Mouse (Mus musculus) kidney, postnatal 0 days (tissue): ENCODE data around the gene Abcf3. TPM values are rescaled to one million over a fixed set of nuclear protein-coding genes. Genes with fewer than 3 reads are reported as not detected.

ENCODE experiments used
- ATAC-seq: fragments of 200-750 bp; cut with Nextera tagmentation; replicated peaks from 2 replicates; pipeline ENCODE4 v1.8.0; 2017; ENCODE audit warnings: low read depth, moderate number of reproducible peaks, moderate TSS enrichment, moderate library complexity; ENCODE audit not compliant: low FRiP score
- DNase-seq: peaks from one replicate; pipeline ENCODE4 v3.0.0-alpha.2; 2016; ENCODE audit warnings: low spot score
- H3K27ac ChIP-seq: fragments of 300-500 bp; sonication (generic); 2 replicates; pipeline ENCODE4 v1.5.1; 2014; ENCODE audit warnings: mild to moderate bottlenecking
- H3K27me3 ChIP-seq: fragments of 300-500 bp; sonication (generic); 2 replicates; pipeline ENCODE4 v1.6.1; 2014; ENCODE audit warnings: low read length, mixed read lengths; ENCODE audit not compliant: insufficient read depth
- H3K36me3 ChIP-seq: fragments of 300-500 bp; sonication (generic); 2 replicates; pipeline ENCODE4 v1.6.1; 2014; ENCODE audit warnings: low read length, mixed read lengths; ENCODE audit not compliant: insufficient read depth
- H3K4me1 ChIP-seq: fragments of 300-500 bp; sonication (generic); replicated peaks from 2 replicates; pipeline ENCODE4 v1.6.1; 2014; ENCODE audit warnings: antibody characterized with exemption, low read length, mixed read lengths; ENCODE audit not compliant: insufficient read depth
- H3K4me2 ChIP-seq: fragments of 300-500 bp; sonication (generic); 2 replicates; pipeline ENCODE4 v1.6.1; 2014; ENCODE audit warnings: mild to moderate bottlenecking, low read length, moderate library complexity, mixed read lengths
- H3K4me3 ChIP-seq: fragments of 300-500 bp; sonication (generic); replicated peaks from 2 replicates; pipeline ENCODE4 v1.5.1; 2014; ENCODE audit warnings: low read depth, low read length
- H3K9ac ChIP-seq: fragments of 300-500 bp; sonication (generic); 2 replicates; pipeline ENCODE4 v1.6.1; 2014; ENCODE audit warnings: low read depth, low read length
- H3K9me3 ChIP-seq: fragments of 300-500 bp; sonication (generic); replicated peaks from 2 replicates; pipeline ENCODE4 v1.6.1; 2016; ENCODE audit warnings: low read length, inconsistent platforms, mixed read lengths
- CTCF ChIP-seq: IDR thresholded peaks from 2 replicates; pipeline ENCODE4 v1.5.1; 2016; ENCODE audit warnings: antibody characterized with exemption, low read depth, mild to moderate bottlenecking, moderate library complexity
- WGBS: fragments of 180-500 bp; shearing (Covaris S2); extraction: QIAGEN DNeasy Blood & Tissue Kit; methylation state at CpG from one replicate; pipeline ENCODE4 v1.1.7; 2014; 5-methylcytosine and 5-hydroxymethylcytosine counted together
- microRNA counts: library from miRNA; unstranded; fragments of <30 nt; microRNA quantifications from one replicate; lab custom pipeline; 2015
- microRNA-seq: library from miRNA; unstranded; fragments of <30 nt; microRNA quantifications from one replicate; pipeline ENCODE4, GENCODE M21; 2016
- polyA plus RNA-seq: library from polyadenylated mRNA; unstranded; fragments of >200 nt; fragmentation: Nextera tagmentation; extraction: Ambion mirVana; gene quantifications from 2 replicates; pipeline ENCODE4 v1.2.1, GENCODE M21; 2015

Gene Abcf3
- polyA plus RNA-seq, 1 experiment from 2014 or later = 53.6 TPM

DNA sequence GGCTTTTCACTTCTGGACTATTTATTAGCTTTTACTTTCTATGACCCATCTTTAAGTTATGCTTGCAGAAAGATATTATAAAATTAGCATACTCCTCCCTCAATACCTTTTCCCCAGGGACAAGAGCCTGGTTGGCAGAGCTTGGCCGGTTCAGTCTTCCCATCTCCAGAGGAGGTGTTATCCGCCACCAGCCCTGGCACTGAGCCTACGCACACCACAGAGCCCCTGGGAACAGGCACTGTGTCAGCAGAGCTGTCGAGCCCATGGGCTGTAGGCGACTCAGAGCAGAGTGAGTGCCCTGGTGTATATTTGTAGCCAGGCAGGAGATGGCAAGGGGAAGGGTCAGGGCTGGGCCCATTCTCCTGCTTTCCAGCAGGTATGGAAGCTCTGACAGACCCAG, 52.1 kb downstream of the Abcf3 start:
- H3K4me2 ChIP-seq = no peak overlapping the region
- no peaks in the 10 kb centered on the region for H3K4me1 ChIP-seq
- no peak for TF ChIP-seq CTCF
- no peak for ATAC-seq
- no peak for DNase-seq
- no peak overlapping the region for H3K9ac ChIP-seq
- 0 out of 2 replicates have a peak, but pooled peaks cover 8% of the 10 kb centered on the region for H3K36me3 ChIP-seq
- 69% methylated on average over 5 of the region's 5 CpGs for WGBS
- no peak overlapping the region for H3K27ac ChIP-seq
- H3K9me3 ChIP-seq = no peaks in the 10 kb centered on the region
- no peak overlapping the region for H3K4me3 ChIP-seq
- no peaks in the 10 kb centered on the region for H3K27me3 ChIP-seq

DNA sequence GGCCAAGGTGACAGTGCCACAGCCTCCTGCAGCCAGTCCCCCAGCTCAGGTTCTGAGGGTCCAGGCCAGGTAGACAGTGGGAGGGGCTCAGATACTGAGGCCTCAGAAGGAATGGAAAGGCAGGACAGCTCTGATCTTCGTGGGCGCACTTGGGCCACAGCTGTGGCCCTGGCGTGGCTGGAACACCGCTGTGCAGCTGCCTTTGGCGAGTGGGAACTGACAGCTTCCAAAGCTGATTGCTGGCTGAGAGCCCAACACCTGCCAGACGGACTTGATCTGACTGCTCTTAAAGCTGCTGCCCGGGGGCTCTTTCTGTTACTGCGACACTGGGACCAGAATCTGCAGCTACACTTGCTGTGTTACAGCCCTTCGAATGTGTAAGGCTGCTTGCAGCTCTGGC, 56.3 kb downstream of the Abcf3 start:
- Histone ChIP-seq H3K4me2 (no peak overlapping the region), H3K4me3 (no peak overlapping the region), H3K4me1 (0 out of 2 replicates have a peak, but pooled peaks cover under 1% of the 10 kb centered on the region), H3K27ac (no peak overlapping the region), H3K27me3 (no peaks in the 10 kb centered on the region), H3K36me3 (peaks cover 27% of the 10 kb centered on the region), H3K9me3 (no peaks in the 10 kb centered on the region), H3K9ac (no peak overlapping the region)
- TF ChIP-seq CTCF = no peak
- DNase-seq (no peak), ATAC-seq (no peak)
- WGBS = 65% methylated on average over 9 of the region's 9 CpGs

DNA sequence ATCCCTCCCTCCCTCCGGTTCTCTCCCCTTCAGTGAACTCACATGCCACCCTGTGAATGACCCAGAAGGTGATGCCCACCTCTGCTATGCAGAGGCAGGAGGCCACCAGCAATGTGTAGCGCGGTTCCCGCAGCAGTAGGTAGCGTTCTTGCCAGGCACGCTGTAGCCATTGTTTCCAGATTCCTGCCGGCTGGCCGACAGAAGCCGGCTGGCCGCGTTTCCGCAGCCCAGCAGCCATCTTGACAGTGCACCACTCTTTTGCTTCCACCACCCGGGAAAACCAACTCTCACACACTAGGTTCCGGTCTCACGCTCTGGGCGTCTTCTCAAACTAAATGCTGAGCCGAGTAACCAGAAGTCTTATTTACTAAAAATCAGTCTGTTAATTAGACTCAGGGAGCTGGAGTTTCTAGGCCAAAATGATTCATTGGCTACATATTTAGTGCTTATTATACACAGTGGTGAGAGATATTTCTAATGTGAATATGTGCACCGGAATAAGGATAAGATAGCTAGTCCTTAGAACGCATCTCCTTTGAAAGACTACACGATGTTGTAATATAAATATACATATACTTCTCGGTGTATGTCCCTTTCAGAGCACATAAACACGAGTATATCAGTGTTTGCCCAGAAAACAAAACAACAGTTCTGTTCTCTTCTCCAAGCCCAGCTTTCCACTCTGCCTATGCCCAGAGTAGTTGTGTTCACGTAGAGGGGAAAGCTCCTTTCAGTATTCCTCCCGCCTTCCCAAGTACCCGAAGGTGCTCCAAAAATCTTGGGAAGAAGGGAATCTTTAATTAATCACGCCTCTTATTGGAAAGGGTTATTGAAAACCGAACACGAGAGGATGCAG, 62.4 kb downstream of the Abcf3 start:
- H3K4me1 ChIP-seq = peaks cover 5% of the 10 kb centered on the region; the same call in 1 of the 2 replicates
- H3K27me3 ChIP-seq = no peaks in the 10 kb centered on the region
- DNase-seq (peak; percentile 89), ATAC-seq (peak; percentile 67)
- under 1% methylated on average over 28 of the region's 28 CpGs for WGBS
- peaks cover 16% of the 10 kb centered on the region for H3K36me3 ChIP-seq
- peak overlapping the region; percentile 72 for H3K9ac ChIP-seq
- H3K9me3 ChIP-seq = no peaks in the 10 kb centered on the region
- H3K4me3 ChIP-seq = peak overlapping the region; percentile 60
- peak overlapping the region; percentile 76 for H3K27ac ChIP-seq
- H3K4me2 ChIP-seq = peak overlapping the region; percentile 74
- TF ChIP-seq CTCF = no peak

MicroRNAs within 50 kb of the gene (microRNA counts, 519-probe panel; counts per million panel counts)
- 4,772 counts per million, percentile 80 among the panel's probes with 10 or more counts for microRNA mmu-miR-1224 (lab: Ali Mortazavi, UCI)

Small RNA genes within 50 kb of the gene (microRNA-seq; reads per million reads assigned to microRNA genes)
- not detected for gene Mir1224

Other genes with a start within 250 kb of the Abcf3 start
- gene Parl, start 246.2 kb upstream of the Abcf3 start, polyA plus RNA-seq = 110 and 115 TPM in 2 replicates
- gene Cyp2ab1, start 223.2 kb upstream of the Abcf3 start, polyA plus RNA-seq = not detected in 2 replicates
- 35.7 and 38.6 TPM in 2 replicates for gene Abcc5, start 122.2 kb upstream of the Abcf3 start, polyA plus RNA-seq
- 76.0 and 85.1 TPM in 2 replicates for gene Eif2b5, start 49.8 kb upstream of the Abcf3 start, polyA plus RNA-seq
- gene Dvl3, start 31.6 kb upstream of the Abcf3 start, polyA plus RNA-seq = 15.7 and 16.5 TPM in 2 replicates
- 605 and 673 TPM in 2 replicates for gene Ap2m1, start 13.1 kb upstream of the Abcf3 start, polyA plus RNA-seq
- gene Vwa5b2, start 40.9 kb downstream of the Abcf3 start, polyA plus RNA-seq = 0.38 and 0.43 TPM in 2 replicates
- gene Eef1akmt4, start 63.0 kb downstream of the Abcf3 start, polyA plus RNA-seq = 27.8 and 28.6 TPM in 2 replicates
- gene Gm49333, start 63.0 kb downstream of the Abcf3 start, polyA plus RNA-seq = 0.34 TPM in 1 of 2 replicates, not detected in the other
- 35.9 and 36.5 TPM in 2 replicates for gene Alg3, start 63.2 kb downstream of the Abcf3 start, polyA plus RNA-seq
- gene Camk2n2, start 72.7 kb downstream of the Abcf3 start, polyA plus RNA-seq = 0.72 and 0.79 TPM in 2 replicates
- gene Ece2, start 81.3 kb downstream of the Abcf3 start, polyA plus RNA-seq = 1.2 and 1.6 TPM in 2 replicates
- gene Psmd2, start 103.1 kb downstream of the Abcf3 start, polyA plus RNA-seq = 212 and 246 TPM in 2 replicates
- gene Eif4g1, start 119.7 kb downstream of the Abcf3 start, polyA plus RNA-seq = 115 and 119 TPM in 2 replicates
- 6.4 and 6.9 TPM in 2 replicates for gene Fam131a, start 144.7 kb downstream of the Abcf3 start, polyA plus RNA-seq
- 98.6 and 105 TPM in 2 replicates for gene Polr2h, start 169.1 kb downstream of the Abcf3 start, polyA plus RNA-seq
- 10.2 and 10.7 TPM in 2 replicates for gene Clcn2, start 169.2 kb downstream of the Abcf3 start, polyA plus RNA-seq
- gene Chrd, start 184.6 kb downstream of the Abcf3 start, polyA plus RNA-seq = 2.7 and 2.9 TPM in 2 replicates
- gene Thpo, start 185.9 kb downstream of the Abcf3 start, polyA plus RNA-seq = 0.62 and 0.83 TPM in 2 replicates